Mouse (Mus musculus): ENCODE results near the gene Pi4k2b. TPM values are rescaled to one million over a fixed set of nuclear protein-coding genes. Genes with fewer than 3 reads are reported as not detected.
A peak's percentile ranks its signal among the peaks of the same experiment; 100 is the strongest.
"Not testable (repeated sequence)": the region's sequence is repeated elsewhere in the genome, so short reads cannot be mapped to it uniquely, and the experiment has no call there.

The Pi4k2b gene
- total RNA-seq, 2 experiments from 2014 or later, result 1.2 TPM

DNA sequence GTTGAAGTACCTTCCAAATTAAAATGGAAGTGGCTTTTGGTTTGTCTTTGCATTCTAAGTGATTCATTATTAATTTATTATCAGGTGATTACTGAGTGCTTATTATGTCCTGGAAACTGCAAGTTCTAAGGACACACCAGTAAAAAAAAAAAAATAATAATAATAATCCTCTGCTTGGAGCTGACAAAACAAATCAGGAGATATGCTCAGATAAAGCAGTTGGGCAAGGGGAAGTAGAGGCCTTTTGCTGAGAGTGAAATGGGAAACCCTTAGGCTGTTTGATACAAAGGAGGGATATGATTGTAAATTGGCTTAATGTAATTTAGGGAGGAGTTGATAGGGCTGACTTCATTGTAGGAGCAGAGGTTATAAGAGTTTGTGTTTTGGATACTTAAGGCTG, 5.5 kb downstream of the Pi4k2b start:
- Histone ChIP-seq H3K4me3 (no peak overlapping the region), H3K27ac (no peak overlapping the region)
- no peak for DNase-seq
- TF ChIP-seq CTCF (IDR thresholded peaks at IDR 0.05), result no peak
- intact Hi-C loops (cut with DNase I), result no loop called here

DNA sequence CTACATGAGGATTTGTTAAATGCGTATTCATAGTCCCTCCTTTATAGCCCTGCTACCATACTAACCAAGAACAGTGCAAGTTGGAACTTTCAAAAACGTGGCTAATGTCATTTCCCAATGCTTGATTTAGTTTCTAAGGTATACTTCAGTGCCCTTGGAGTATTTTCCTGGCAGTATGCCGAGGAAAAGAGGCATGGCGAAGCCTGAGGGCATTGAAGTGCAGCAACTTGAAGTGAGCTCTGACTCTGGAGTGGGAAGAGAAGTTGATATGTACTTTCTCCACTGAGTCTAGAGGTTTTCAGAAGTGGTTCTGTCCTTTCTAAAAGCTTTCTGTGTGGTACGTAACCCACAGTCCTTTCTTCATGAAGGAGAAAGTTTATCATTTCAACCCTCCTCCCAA, 7.4 kb downstream of the Pi4k2b start:
- no peak overlapping the region for H3K27ac ChIP-seq
- DNase-seq, result no peak
- H3K4me3 ChIP-seq, result no peak overlapping the region
- TF ChIP-seq CTCF (IDR thresholded peaks at IDR 0.05), result no peak
- intact Hi-C loops (cut with DNase I), result no loop called here

DNA sequence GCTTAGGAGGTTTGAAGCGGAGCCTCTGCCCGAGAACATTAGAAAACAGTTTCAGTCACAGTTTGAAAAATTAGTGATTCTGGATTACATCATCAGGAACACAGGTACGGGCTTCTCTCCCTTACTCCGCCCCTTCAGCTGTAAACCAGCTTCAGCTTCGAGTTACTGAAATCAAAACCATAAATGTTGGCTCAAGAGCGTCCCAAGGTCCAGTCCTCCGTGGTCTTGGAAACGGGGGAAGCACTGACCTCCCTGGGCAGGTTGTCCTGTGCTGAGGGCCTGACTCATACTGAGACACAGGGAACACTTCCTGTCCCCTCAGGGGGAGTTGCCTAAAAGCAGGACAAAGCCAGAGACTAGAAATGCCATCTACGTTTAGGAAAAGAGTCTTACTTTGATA, 11.8 kb downstream of the Pi4k2b start:
- no peak for DNase-seq

DNA sequence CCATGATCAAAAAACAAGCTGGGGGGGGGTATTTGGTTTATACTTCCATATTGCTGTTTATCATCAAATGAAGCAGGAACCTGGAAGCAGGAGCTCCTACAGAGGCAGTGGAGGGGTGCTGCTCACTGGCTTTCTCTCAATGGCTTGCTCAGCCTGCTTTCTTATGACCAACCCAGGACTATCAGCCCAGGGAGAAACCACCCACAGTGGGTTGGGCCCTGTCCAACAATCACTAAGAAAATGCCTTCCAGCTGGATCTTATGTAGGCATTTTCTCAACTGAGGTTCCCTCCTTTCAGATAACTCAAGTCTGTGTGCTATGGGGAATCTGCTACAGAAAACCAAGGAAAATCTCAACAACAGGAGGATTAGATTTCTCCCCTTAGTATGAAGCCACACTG, 12.8 kb downstream of the Pi4k2b start:
- no peak for TF ChIP-seq CTCF (IDR thresholded peaks at IDR 0.05)
- no peak overlapping the region for H3K27ac ChIP-seq
- DNase-seq, result no peak
- intact Hi-C loops (cut with DNase I), result no loop called here
- H3K4me3 ChIP-seq, result no peak overlapping the region

More for the DNA sequence above, 11.8 kb downstream of the Pi4k2b start:
- intact Hi-C loops (cut with DNase I), result no loop called here
- no peak for TF ChIP-seq CTCF (IDR thresholded peaks at IDR 0.05)
- H3K27ac ChIP-seq, result no peak overlapping the region
- no peak overlapping the region for H3K4me3 ChIP-seq

DNA sequence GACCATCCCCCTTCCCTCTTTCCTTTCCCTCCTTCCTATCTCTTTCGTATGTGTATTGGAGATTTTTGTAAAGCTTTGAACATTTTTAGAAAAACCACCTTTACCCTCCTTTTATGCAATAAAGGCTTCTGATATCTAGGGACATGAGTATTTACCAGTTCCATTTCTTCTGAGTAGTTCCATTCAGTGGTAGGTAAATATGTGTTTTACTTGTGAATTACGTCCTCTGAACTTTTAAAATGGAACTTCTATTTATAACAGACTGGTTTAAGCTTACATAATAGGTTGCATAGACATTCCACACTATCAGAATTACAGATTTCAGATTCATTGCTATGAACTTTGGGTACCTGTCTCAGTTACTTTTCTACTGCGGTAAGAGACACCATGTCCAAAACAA, 14.0 kb downstream of the Pi4k2b start:
- no peak for DNase-seq
- H3K27ac ChIP-seq, result no peak overlapping the region
- intact Hi-C loops (cut with DNase I), result no loop called here
- H3K4me3 ChIP-seq, result no peak overlapping the region
- no peak for TF ChIP-seq CTCF (IDR thresholded peaks at IDR 0.05)

DNA sequence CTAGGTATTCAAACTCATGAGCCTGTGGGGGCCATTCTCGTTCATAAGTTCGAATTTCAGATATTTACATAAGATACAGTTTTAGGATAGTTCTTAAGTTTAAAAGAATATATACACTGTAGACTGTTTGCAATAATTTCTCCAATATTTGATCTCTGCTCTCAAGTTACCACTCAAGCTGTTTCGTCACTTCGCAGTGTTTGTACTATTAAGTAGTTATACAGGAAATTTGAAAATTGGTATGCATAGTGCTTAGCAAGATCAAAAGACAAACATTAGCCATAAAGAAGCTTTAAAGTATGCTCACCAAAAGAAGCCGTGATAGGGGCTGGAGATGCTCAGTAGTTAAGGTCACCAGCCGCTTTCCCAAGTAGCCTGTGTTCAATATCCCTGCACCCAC, 14.6 kb downstream of the Pi4k2b start:
- no peak overlapping the region for H3K27ac ChIP-seq
- intact Hi-C loops (cut with DNase I), result no loop called here
- TF ChIP-seq CTCF (IDR thresholded peaks at IDR 0.05), result no peak
- DNase-seq, result no peak
- H3K4me3 ChIP-seq, result no peak overlapping the region

DNA sequence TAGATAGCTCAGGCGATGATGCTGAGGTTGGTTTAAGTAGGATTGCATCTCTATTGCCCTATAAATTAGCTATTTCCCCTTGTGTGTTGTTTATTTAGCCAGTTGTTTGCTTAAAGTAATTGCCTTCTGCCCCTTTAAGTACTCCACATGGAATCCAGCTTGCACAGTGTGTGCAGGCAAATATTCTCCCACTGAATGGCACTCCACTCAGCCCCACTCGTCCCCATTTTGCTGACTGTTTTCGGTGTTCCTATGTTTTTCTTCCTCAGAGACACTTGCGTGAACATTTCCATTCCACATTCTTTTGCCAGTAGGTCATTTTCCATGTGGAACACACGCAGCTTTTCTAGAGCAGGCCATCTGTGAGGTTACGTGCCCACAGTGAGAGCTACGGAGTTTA, 21.2 kb downstream of the Pi4k2b start:
- H3K4me3 ChIP-seq, result no peak overlapping the region
- intact Hi-C loops (cut with DNase I), result no loop called here
- H3K27ac ChIP-seq, result no peak overlapping the region
- no peak for DNase-seq
- TF ChIP-seq CTCF (IDR thresholded peaks at IDR 0.05), result no peak

DNA sequence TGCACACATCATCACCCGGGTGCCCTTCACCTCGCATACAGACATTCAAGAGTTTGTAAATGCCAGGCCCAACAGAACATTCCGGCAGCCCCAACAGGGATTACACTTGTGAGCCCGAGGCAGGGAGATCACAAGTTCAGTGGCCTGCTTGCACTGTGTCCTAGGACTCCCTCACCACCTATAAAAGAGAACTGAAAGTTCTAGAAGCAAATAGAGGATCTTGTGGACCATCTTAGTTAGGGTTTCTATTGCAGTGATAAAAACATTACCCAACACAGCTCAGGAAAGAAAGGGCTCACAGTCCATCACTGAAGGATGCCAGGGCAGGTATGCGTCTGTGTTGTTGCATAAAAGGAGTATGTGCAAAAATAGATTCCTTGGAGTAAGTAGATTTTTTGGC, 32.9 kb downstream of the Pi4k2b start:
- no peak overlapping the region for H3K4me3 ChIP-seq

DNA sequence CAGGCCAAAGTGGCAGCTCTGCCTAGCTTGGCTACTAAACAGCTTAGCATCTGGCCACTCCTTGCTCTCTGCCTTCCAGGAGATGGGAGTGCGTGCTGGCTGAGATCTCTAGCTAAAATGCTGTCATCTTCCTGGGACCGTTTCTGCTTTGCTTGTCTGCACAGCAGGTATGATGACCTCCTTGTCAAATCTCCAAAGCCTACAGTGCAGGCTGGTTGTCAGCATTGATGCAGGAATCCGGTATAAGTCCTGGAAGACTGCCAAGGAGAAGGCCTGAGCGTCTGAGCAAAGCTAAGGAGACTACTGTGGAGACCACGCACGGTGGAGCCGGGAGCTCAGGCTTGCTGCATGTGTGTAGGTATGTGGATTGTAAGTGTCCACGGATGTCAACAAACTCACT, 33.9 kb downstream of the Pi4k2b start, which contains the start of gene Zcchc4:
Gene Zcchc4, plus strand, starts transcription at position 173 of the 400 bp plus-strand sequence.
- no peak for DNase-seq
- intact Hi-C loops (cut with DNase I), result no loop called here
- TF ChIP-seq CTCF (IDR thresholded peaks at IDR 0.05), result no peak
- Histone ChIP-seq H3K4me3 (no peak within 1 kb of the TSS), H3K27ac (no peak within 1 kb of the TSS)

More for the DNA sequence above, 32.9 kb downstream of the Pi4k2b start:
- intact Hi-C loops (cut with DNase I), result no loop called here
- no peak for TF ChIP-seq CTCF (IDR thresholded peaks at IDR 0.05)
- H3K27ac ChIP-seq, result no peak overlapping the region
- no peak for DNase-seq

DNA sequence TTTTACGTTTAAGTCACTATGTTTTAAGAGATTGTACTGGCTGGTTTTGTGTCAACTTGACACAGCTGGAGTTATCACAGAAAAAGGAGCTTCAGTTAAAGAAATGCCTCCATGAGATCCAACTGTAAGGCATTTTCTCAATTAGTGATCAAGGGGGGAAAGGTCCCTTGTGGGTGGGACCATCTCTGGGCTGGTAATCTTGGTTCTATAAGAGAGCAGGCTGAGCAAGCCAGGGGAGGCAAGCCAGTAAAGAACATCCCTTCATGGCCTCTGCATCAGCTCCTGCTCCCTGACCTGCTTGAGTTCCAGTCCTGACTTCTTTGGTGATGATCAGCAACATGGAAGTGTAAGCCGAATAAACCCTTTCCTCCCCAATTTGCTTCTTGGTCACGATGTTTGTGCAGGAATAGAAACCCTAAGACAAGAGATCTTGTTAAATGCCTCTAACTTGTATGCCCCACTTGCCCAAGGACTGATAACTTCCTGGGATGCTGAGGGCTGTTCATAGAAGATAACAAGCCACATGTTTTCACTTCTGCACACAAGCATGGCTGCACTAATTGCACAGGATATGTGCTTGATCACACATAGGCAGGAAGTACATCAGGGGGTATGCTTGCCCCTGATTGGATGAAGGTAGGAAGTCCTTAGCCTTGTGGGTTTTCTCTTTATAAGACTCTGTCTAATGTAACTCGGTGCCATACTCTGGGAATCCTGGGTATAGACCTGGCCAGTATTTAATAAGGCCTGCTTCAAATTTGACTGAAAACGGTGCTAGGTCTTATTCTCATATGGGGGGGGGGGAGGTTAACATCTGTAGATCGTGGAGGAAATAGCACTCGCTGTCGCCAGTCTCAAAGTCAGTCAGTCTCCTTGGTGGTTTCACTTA, 35.3 kb downstream of the Pi4k2b start:
- DNase-seq; intact Hi-C loops (cut with DNase I); H3K27ac ChIP-seq; H3K4me3 ChIP-seq: not testable (repeated sequence)

DNA sequence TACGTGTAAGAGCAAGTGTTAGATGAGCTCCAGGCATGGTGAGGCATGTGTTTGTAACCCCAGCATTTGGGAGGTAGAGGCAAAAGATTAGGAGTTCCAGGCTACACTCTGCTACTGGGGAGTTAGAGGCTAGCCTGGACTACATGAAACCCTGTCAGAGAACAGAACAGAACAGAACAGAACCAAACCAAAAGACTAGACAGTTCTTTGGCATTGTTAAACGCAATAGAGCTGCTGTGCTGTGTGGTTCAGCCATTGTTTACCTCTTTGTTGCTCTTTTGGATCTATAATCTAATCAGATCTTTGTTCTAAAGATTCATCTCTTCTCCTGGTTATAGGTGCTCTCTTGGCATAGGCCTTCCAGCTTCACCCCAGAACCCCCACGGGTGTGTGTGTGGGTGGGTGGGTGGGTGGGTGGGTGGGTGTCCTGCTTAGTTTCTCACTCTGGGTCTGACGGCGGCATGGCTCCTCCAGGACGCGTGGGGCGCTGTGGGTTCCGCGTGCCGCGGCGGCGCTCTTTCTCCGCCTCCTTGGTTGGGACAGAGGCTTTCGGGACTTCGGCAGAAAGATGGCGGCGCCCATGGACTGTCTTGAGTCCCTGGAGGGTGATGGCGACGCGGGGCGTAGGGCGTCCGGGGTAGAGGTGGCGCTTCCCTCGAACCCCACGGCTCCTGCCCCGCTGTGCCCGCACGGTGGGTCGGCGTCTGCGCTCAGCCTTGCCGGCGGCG, 41.3 kb downstream of the Pi4k2b start:
- H3K27ac ChIP-seq, result peak overlapping the region; percentile 81
- peak; percentile 89 for DNase-seq
- TF ChIP-seq CTCF (IDR thresholded peaks at IDR 0.05), result peak; percentile 86
- intact Hi-C loops (cut with DNase I), result no loop called here
- peak overlapping the region; percentile 79 for H3K4me3 ChIP-seq

DNA sequence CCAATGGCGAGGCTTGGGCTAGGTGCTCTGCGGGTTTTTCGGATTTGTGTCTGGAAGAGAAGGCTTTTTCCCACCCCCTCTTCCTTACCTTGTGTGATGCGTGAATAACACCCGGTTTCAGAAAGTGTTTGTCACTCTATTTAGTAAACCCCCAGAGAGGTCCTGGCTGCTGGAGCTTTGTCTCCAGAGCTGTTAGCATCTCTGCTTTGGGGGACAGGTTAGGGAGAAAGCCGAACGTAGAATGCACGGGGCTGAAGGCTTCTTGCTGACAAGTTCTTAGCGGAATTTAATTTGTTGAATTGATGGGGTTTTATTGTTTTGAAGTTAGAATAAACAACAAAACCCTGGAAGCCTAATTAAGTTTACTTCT, 41.9 kb downstream of the Pi4k2b start:
- no peak for TF ChIP-seq CTCF (IDR thresholded peaks at IDR 0.05)
- Histone ChIP-seq H3K4me3 (peak overlapping the region; percentile 79), H3K27ac (peak overlapping the region; percentile 81)
- intact Hi-C loops (cut with DNase I), result no loop called here
- DNase-seq, result no peak

DNA sequence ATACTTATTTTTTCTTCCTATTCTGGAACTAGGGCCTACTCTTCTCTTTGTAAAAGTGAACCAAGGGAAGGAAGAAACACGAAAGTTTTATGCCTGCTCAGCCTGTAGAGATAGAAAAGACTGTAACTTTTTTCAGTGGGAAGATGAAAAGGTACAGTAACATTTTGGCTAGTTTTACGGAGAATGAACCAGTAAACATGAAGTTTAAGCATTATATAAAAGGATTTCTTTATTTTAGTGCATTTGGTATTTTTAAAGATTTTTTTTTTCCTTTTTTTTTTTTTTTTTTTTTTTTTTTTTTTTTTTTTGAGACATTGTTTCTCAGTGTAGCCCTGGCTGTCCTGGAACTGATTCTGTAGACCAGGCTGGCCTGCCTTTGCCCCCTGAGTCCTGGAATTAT, 42.6 kb downstream of the Pi4k2b start:
- no peak for DNase-seq
- no peak overlapping the region for H3K27ac ChIP-seq
- H3K4me3 ChIP-seq, result peak overlapping the region; percentile 79
- no peak for TF ChIP-seq CTCF (IDR thresholded peaks at IDR 0.05)
- intact Hi-C loops (cut with DNase I), result loop anchor here (2.0 kb wide), 1 partner anchor 49 kb away; no protein-coding TSS in a partner anchor
